Mouse (Mus musculus): Measurements from ENCODE around the gene Las1l. TPM values are rescaled to one million over a fixed set of nuclear protein-coding genes. Genes with fewer than 3 reads are reported as not detected.
"Not testable (repeated sequence)": the region's sequence is repeated elsewhere in the genome, so short reads cannot be mapped to it uniquely, and the experiment has no call there.

Gene Las1l
- 10 to 100 TPM; 24.4 to 25.1 TPM for total RNA-seq (2021)
- long read RNA-seq, experiment 1, transcript Las1l-201 (13 exons, 2,530 nt): minor isoform, 16 of 49 reads
- long read RNA-seq, experiment 1, transcript Las1l-202 (14 exons, 2,581 nt): major isoform, 17 of 49 reads
- long read RNA-seq, experiment 1, partial matches to known transcripts: 9 of 49 reads
- long read RNA-seq, experiment 1, other reads (novel, unspliced or antisense): 7 of 49 reads
- long read RNA-seq, experiment 2, transcript Las1l-202 (14 exons, 2,581 nt): minor isoform, 10 of 43 reads
- long read RNA-seq, experiment 2, transcript Las1l-201 (13 exons, 2,530 nt): major isoform, 20 of 43 reads
- long read RNA-seq, experiment 2, partial matches to known transcripts: 11 of 43 reads
- long read RNA-seq, experiment 2, other reads (novel, unspliced or antisense): 2 of 43 reads

- DNase-seq: peak; percentile 87
- intact Hi-C loops (cut with DNase I; ENCODE audit: low total_unique reads): no loop called here
Measured at GRCm38 (mm10) chrX:95956497-95957293, at the start of gene Las1l. Las1l (minus strand) TSS chrX:95956962.

- no peak for DNase-seq
- intact Hi-C loops (cut with DNase I; ENCODE audit: low total_unique reads): no loop called here
Measured at GRCm38 (mm10) chrX:96006395-96006794, 49.6 kb upstream of the Las1l start.

GRCm38 (mm10) chrX:95999601-96000000 is 42.8 kb upstream of the Las1l start:
- DNase-seq: no peak
- intact Hi-C loops (cut with DNase I; ENCODE audit: low total_unique reads): no loop called here

- no peak for DNase-seq
Measured at GRCm38 (mm10) chrX:95993206-95993605, 36.4 kb upstream of the Las1l start.

GRCm38 (mm10) chrX:95969936-95970335 is 13.2 kb upstream of the Las1l start:
- DNase-seq: no peak
- intact Hi-C loops (cut with DNase I; ENCODE audit: low total_unique reads): no loop called here

More at GRCm38 (mm10) chrX:95993206-95993605, 36.4 kb upstream of the Las1l start:
- intact Hi-C loops (cut with DNase I; ENCODE audit: low total_unique reads): no loop called here

GRCm38 (mm10) chrX:95969116-95969515 is 12.4 kb upstream of the Las1l start:
- DNase-seq: no peak
- intact Hi-C loops (cut with DNase I; ENCODE audit: low total_unique reads): no loop called here

- DNase-seq: peak; percentile 72
- intact Hi-C loops (cut with DNase I; ENCODE audit: low total_unique reads): no loop called here
Measured at GRCm38 (mm10) chrX:95968594-95968965, 11.8 kb upstream of the Las1l start.

GRCm38 (mm10) chrX:95967847-95968593 is 11.3 kb upstream of the Las1l start:
- intact Hi-C loops (cut with DNase I; ENCODE audit: low total_unique reads): no loop called here
- no peak for DNase-seq

GRCm38 (mm10) chrX:95965036-95965435 is 8.3 kb upstream of the Las1l start:
- DNase-seq: no peak
- intact Hi-C loops (cut with DNase I; ENCODE audit: low total_unique reads): no loop called here

- intact Hi-C loops (cut with DNase I; ENCODE audit: low total_unique reads): no loop called here
- no peak for DNase-seq
Measured at GRCm38 (mm10) chrX:95963366-95963765, 6.6 kb upstream of the Las1l start.

- DNase-seq; intact Hi-C loops (cut with DNase I; ENCODE audit: low total_unique reads): not testable (repeated sequence)
Measured at GRCm38 (mm10) chrX:95957461-95957860, 699 bp upstream of the Las1l start.

- no peak for DNase-seq
- intact Hi-C loops (cut with DNase I; ENCODE audit: low total_unique reads): no loop called here
Measured at GRCm38 (mm10) chrX:95950776-95951175, 6.0 kb downstream of the Las1l start.

GRCm38 (mm10) chrX:95948135-95948534 is 8.6 kb downstream of the Las1l start:
- no peak for DNase-seq
- intact Hi-C loops (cut with DNase I; ENCODE audit: low total_unique reads): no loop called here

GRCm38 (mm10) chrX:95945496-95945895 is 11.3 kb downstream of the Las1l start:
- intact Hi-C loops (cut with DNase I; ENCODE audit: low total_unique reads): no loop called here
- no peak for DNase-seq

- no peak for DNase-seq
- intact Hi-C loops (cut with DNase I; ENCODE audit: low total_unique reads): no loop called here
Measured at GRCm38 (mm10) chrX:95935481-95935880, 21.3 kb downstream of the Las1l start.

- no peak for DNase-seq
- intact Hi-C loops (cut with DNase I; ENCODE audit: low total_unique reads): no loop called here
Measured at GRCm38 (mm10) chrX:95902716-95903115, 54.0 kb downstream of the Las1l start.
